Mouse (Mus musculus) hindbrain, embryonic 11.5 days (tissue): ENCODE measurements around the gene Krtcap3. TPM values are rescaled to one million over a fixed set of nuclear protein-coding genes. Genes with fewer than 3 reads are reported as not detected.

Experiments
- ATAC-seq: fragments of 200-750 bp; cut with Nextera tagmentation; 2 replicates; pipeline ENCODE4 v1.8.0; 2017; ENCODE audit warnings: mild to moderate bottlenecking, moderate TSS enrichment, moderate library complexity; ENCODE audit not compliant: low FRiP score
- DNase-seq: peaks from one replicate; pipeline ENCODE4 v3.0.0-alpha.2; 2015; ENCODE audit warnings: low spot score
- H3K27ac ChIP-seq: fragments of 300-500 bp; sonication (generic); 2 replicates; pipeline ENCODE4 v1.5.1; 2014; ENCODE audit warnings: mild to moderate bottlenecking, low read depth, low read length
- H3K27me3 ChIP-seq: fragments of 300-500 bp; sonication (generic); 2 replicates; pipeline ENCODE4 v1.6.1; 2014; ENCODE audit warnings: mild to moderate bottlenecking, low read length, moderate library complexity, mixed read lengths; ENCODE audit not compliant: control insufficient read depth, insufficient read depth
- H3K36me3 ChIP-seq: fragments of 300-500 bp; sonication (generic); 2 replicates; pipeline ENCODE4 v1.6.1; 2014; ENCODE audit warnings: mild to moderate bottlenecking, low read length, moderate library complexity, mixed read lengths; ENCODE audit not compliant: control insufficient read depth, insufficient read depth
- H3K4me1 ChIP-seq: fragments of 300-500 bp; sonication (generic); replicated peaks from 2 replicates; pipeline ENCODE4 v1.6.1; 2014; ENCODE audit warnings: low read length, mixed read lengths; ENCODE audit not compliant: control insufficient read depth, insufficient read depth
- H3K4me2 ChIP-seq: fragments of 300-500 bp; sonication (generic); replicated peaks from 2 replicates; pipeline ENCODE4 v1.6.1; 2014; ENCODE audit warnings: mild to moderate bottlenecking, low read depth, low read length
- H3K4me3 ChIP-seq: fragments of 300-500 bp; sonication (generic); 2 replicates; pipeline ENCODE4 v1.5.1; 2014; ENCODE audit warnings: low read depth, low read length
- H3K9ac ChIP-seq: fragments of 300-500 bp; sonication (generic); 2 replicates; pipeline ENCODE4 v1.6.1; 2014; ENCODE audit warnings: low read depth, low read length
- H3K9me3 ChIP-seq: fragments of 300-500 bp; sonication (generic); 2 replicates; pipeline ENCODE4 v1.6.1; 2016; ENCODE audit warnings: low read length; ENCODE audit not compliant: control insufficient read depth
- WGBS: fragments of 180-500 bp; shearing (Covaris S2); extraction: QIAGEN DNeasy Blood & Tissue Kit; methylation state at CpG from one replicate; pipeline ENCODE4 v1.1.7; 2014; 5-methylcytosine and 5-hydroxymethylcytosine counted together
- polyA plus RNA-seq: library from polyadenylated mRNA; unstranded; fragments of >200 nt; fragmentation: Nextera tagmentation; extraction: Ambion mirVana; gene quantifications from 2 replicates; pipeline ENCODE4 v1.2.1, GENCODE M21; 2014

The Krtcap3 gene
- polyA plus RNA-seq, 1 experiment from 2014 or later: 3.4 TPM

DNA sequence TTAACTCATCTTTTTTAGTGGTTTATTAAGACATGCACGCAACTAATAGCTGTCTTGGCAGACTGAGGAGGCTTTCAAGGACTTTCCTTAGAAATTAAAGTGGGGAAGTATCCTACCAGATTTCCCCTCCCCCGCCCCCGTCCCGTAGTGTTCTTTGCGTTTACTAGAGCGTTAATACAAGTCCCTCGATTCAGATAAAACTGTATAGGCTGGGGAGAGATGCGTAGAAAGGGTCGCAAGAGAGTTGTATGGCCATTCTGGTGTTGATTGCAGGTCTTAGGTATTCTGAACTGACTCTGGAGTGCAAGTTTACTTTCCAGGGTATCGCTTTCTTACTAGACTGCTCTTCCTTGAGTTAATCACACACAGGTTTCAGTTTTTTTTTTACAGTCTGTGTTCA lies 9.3 kb upstream of the Krtcap3 start:
- H3K27me3 ChIP-seq: no peaks in the 10 kb centered on the region
- 25% methylated on average over 10 of the region's 10 CpGs for WGBS
- no peak for DNase-seq
- no peaks in the 10 kb centered on the region for H3K9me3 ChIP-seq
- peak overlapping the region; percentile 78 for H3K4me2 ChIP-seq
- H3K36me3 ChIP-seq: no peaks in the 10 kb centered on the region; the same call in 1 of the 2 replicates
- H3K4me3 ChIP-seq: peak overlapping the region; percentile 92
- peaks cover 5% of the 10 kb centered on the region; the same call in 1 of the 2 replicates for H3K4me1 ChIP-seq
- H3K9ac ChIP-seq: peak overlapping the region; percentile 92; the same call in 1 of the 2 replicates
- H3K27ac ChIP-seq: no peak overlapping the region
- no peak for ATAC-seq

DNA sequence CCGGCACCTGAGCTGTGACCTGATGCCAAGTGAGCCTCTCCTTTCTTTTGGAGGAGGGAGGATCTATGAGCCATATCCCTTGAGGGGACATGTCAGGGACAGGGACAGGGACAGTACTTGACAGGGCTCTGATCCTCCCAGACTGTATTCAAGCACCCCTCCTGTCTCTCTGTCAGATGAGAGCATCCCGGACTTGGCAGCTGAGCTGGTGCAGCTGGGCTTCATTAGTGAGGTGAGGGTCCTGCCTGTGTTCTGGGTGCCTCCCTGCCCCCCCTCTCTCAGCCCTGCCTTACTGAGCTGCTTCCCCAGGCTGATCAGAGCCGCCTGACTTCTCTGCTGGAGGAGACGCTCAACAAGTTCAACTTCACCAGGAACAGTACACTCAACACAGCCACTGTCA lies 775 bp upstream of the Krtcap3 start:
- DNase-seq (peak; percentile 25), ATAC-seq (no peak)
- Histone ChIP-seq H3K27ac (0 out of 2 replicates have a peak overlapping the region, but pooled peaks have one; percentile 9), H3K36me3 (peaks cover 12% of the 10 kb centered on the region), H3K9me3 (no peaks in the 10 kb centered on the region), H3K9ac (no peak overlapping the region), H3K4me1 (peaks cover 7% of the 10 kb centered on the region), H3K4me3 (no peak overlapping the region), H3K4me2 (no peak overlapping the region), H3K27me3 (peaks cover 2% of the 10 kb centered on the region; the same call in 1 of the 2 replicates)
- WGBS: 67% methylated on average over 4 of the region's 4 CpGs

DNA sequence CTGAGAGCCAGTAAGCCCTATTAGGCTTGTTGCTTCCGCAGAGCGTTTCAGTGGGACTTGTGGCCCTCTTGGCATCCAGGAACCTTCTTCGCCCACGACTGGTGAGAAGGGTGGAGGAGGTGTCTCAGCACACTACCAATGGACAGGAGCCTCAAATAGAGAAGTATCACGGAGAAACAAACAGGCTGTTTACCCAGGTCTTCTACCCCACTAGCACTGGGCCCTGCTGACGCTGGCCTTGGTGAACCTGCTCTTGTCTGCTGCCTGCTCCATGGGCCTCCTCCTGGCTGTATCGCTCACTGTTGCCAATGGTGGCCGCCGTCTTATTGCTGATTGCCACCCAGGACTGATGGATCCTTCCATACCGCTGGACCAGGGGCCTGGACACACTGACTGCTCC lies 660 bp downstream of the Krtcap3 start:
- ATAC-seq (no peak; the same call in 1 of the 2 replicates), DNase-seq (no peak)
- Histone ChIP-seq H3K4me3 (no peak overlapping the region), H3K27me3 (peaks cover 2% of the 10 kb centered on the region; the same call in 1 of the 2 replicates), H3K36me3 (peaks cover 12% of the 10 kb centered on the region), H3K9ac (no peak overlapping the region; the same call in 1 of the 2 replicates), H3K27ac (no peak overlapping the region), H3K4me2 (peak overlapping the region; percentile 14; the same call in 1 of the 2 replicates), H3K4me1 (peaks cover 7% of the 10 kb centered on the region), H3K9me3 (no peaks in the 10 kb centered on the region)
- 54% methylated on average over 10 of the region's 10 CpGs for WGBS

DNA sequence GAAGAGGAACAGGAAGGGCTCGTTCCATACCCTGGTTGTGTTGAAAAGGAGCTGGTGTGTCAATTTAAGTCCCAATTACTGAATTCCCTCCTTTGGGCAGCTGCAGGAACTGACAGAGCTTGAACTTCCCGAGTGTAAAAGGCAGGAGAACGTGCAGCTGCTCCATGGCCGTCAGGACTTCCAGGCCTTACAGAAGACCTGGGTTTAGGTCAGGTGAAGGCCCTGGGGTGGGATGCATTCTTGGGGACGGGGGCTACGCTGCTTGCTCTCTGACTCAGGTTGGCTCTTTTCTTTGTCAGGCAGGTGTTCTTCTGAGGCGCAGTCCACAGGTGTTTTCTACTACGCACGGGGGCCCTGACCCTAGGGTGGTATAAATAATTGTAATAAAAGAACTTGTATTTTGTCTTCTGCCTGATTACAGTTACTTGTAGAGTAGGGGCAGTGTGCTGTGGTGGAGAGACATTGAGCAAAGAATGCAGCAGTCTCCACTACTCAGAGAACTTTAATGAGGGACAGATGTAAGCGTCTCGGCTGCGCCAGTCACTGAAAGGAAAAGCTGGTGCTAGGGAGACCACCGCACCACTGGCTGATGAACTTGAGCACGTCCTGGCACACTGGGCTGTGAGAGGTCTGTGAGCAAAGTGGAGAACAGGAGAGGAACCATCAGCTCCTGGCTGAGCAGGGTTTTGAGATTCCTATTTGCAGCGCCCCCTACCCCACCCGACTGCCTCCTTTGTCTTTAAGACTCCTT lies 1.5 kb downstream of the Krtcap3 start:
- Histone ChIP-seq H3K4me1 (peaks cover 7% of the 10 kb centered on the region), H3K36me3 (peaks cover 12% of the 10 kb centered on the region), H3K27ac (no peak overlapping the region), H3K4me3 (no peak overlapping the region), H3K9ac (no peak overlapping the region), H3K9me3 (no peaks in the 10 kb centered on the region), H3K4me2 (no peak overlapping the region), H3K27me3 (peaks cover 2% of the 10 kb centered on the region; the same call in 1 of the 2 replicates)
- DNase-seq: peak; percentile 9
- WGBS: 75% methylated on average over 16 of the region's 16 CpGs
- no peak for ATAC-seq

DNA sequence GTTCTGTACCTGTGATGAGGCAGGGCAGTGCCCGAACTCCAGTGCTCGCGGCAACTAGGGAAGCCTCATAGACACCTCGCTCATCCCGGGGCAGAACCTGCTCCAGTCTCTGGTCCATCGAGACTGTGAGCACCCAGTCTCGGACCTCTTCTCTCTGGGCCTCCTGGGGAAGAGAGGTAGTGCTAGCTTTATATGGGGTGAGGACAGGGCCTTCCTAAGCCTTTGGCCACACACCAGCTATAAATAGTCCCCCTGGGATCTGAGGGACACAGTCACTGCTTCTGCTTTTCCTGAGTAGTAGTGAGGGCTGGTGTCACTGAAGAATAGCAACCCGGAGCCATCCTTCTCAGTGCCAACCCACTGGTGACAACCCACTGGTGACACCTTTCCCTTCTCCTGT lies 2.3 kb downstream of the Krtcap3 start:
- no peak for DNase-seq
- 96% methylated on average over 8 of the region's 8 CpGs for WGBS
- H3K9ac ChIP-seq: no peak overlapping the region
- no peak overlapping the region for H3K4me2 ChIP-seq
- no peak for ATAC-seq
- no peak overlapping the region for H3K27ac ChIP-seq
- H3K27me3 ChIP-seq: peaks cover 2% of the 10 kb centered on the region; the same call in 1 of the 2 replicates
- no peaks in the 10 kb centered on the region for H3K9me3 ChIP-seq
- peaks cover 7% of the 10 kb centered on the region for H3K4me1 ChIP-seq
- H3K36me3 ChIP-seq: peaks cover 10% of the 10 kb centered on the region; the same call in 1 of the 2 replicates
- H3K4me3 ChIP-seq: no peak overlapping the region

DNA sequence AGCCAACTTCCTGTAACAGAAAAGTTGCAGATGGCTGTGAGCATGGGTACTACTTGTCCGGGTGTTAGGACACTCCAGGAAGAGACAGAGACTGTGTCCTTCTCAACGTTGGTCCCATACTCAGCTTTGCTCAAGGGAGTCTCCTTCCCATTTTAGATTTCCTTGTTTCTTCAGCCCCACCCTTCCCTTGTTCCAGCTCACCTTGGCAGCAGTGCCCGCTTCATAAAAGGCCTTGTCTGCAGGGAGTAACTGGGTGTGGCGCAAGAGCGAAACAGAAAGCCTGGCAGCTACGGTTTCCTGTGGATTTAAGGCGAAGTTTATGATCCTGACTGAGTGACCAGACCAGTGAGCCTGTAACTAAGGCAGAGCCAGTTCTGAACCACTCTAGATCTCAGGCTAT lies 3.0 kb downstream of the Krtcap3 start:
- H3K4me2 ChIP-seq: no peak overlapping the region
- DNase-seq (no peak), ATAC-seq (no peak)
- peaks cover 7% of the 10 kb centered on the region for H3K4me1 ChIP-seq
- H3K27me3 ChIP-seq: peaks cover 2% of the 10 kb centered on the region; the same call in 1 of the 2 replicates
- no peaks in the 10 kb centered on the region for H3K9me3 ChIP-seq
- H3K9ac ChIP-seq: no peak overlapping the region
- peaks cover 10% of the 10 kb centered on the region; the same call in 1 of the 2 replicates for H3K36me3 ChIP-seq
- WGBS: 89% methylated on average over 7 of the region's 7 CpGs
- no peak overlapping the region for H3K4me3 ChIP-seq
- no peak overlapping the region for H3K27ac ChIP-seq

DNA sequence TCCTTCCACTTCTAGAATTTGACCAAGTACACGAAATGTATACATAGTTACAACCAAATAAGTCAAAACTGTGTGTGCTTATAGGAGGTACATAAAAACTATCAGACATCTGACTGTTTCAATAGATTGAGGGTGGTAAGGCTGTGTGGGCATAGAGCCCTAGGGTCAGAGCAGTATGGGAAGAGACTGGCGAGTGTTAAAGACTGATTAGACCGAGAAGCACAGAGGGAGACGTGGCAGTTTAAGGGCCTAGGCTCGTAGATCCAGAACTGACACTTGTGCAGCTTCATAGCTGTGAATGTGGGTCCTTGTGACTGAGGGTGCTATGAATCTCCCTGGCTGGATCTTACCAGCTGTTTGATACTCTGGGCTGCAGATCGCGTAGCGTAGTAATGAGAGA lies 3.4 kb downstream of the Krtcap3 start:
- Histone ChIP-seq H3K4me3 (no peak overlapping the region), H3K9ac (no peak overlapping the region), H3K27me3 (peaks cover 2% of the 10 kb centered on the region; the same call in 1 of the 2 replicates), H3K4me2 (no peak overlapping the region), H3K27ac (no peak overlapping the region), H3K4me1 (peaks cover 7% of the 10 kb centered on the region), H3K36me3 (peaks cover 9% of the 10 kb centered on the region; the same call in 1 of the 2 replicates), H3K9me3 (no peaks in the 10 kb centered on the region)
- 91% methylated on average over 8 of the region's 8 CpGs for whole genome bisulfite sequencing
- ATAC-seq: no peak
- no peak for DNase-seq

DNA sequence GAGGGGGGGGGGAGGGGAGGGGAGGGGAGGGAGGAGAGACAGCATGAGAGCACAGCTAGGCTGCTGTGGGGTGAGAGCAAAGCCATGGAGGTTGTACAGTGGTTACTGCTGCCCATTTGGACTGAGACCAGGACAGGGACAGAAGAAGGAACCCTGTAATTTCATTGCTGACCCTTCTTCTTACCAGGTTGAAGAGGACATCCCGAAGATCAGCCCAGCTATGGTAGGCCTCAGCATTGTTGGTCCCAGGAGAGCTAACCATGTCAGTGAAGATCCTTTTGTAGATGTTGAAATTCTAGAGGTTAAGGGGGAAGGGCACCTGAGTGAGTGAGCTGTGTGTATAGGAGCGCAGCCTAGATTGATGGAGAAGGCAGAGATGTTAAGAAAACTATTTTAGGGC lies 3.9 kb downstream of the Krtcap3 start:
- H3K4me2 ChIP-seq: no peak overlapping the region
- WGBS: 98% methylated on average over 2 of the region's 2 CpGs
- no peak overlapping the region for H3K9ac ChIP-seq
- ATAC-seq: no peak
- DNase-seq: no peak
- H3K36me3 ChIP-seq: 0 out of 2 replicates have a peak, but pooled peaks cover 6% of the 10 kb centered on the region
- H3K27me3 ChIP-seq: peaks cover 2% of the 10 kb centered on the region; the same call in 1 of the 2 replicates
- no peak overlapping the region for H3K27ac ChIP-seq
- H3K4me3 ChIP-seq: no peak overlapping the region
- no peaks in the 10 kb centered on the region for H3K9me3 ChIP-seq
- peaks cover 7% of the 10 kb centered on the region for H3K4me1 ChIP-seq

DNA sequence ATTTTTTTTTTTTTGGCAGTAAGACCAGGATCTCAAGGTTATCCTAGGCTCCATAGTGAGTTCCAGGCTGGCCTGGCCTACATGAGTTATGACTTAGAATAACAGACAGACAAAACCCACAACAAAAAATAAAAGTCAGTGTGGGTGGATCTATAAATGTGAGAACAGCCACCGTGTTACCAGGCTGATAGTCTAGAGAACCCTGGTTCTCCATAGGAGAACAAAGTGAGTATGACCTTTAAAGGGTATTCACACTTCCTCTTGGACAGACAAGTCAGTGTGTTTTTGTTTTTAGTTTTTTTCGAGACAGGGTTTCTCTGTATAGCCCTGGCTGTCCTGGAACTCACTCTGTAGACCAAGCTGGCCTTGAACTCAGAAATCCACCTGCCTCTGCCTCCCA lies 4.5 kb downstream of the Krtcap3 start:
- peaks cover 7% of the 10 kb centered on the region for H3K4me1 ChIP-seq
- H3K27ac ChIP-seq: no peak overlapping the region
- no peak for DNase-seq
- no peak overlapping the region for H3K4me2 ChIP-seq
- 88% methylated on average over 2 of the region's 2 CpGs for WGBS
- H3K9me3 ChIP-seq: no peaks in the 10 kb centered on the region
- peaks cover under 1% of the 10 kb centered on the region; the same call in 1 of the 2 replicates for H3K27me3 ChIP-seq
- no peak for ATAC-seq
- H3K9ac ChIP-seq: no peak overlapping the region
- H3K36me3 ChIP-seq: 0 out of 2 replicates have a peak, but pooled peaks cover under 1% of the 10 kb centered on the region
- H3K4me3 ChIP-seq: no peak overlapping the region
